8 mouse cellular contexts compared by ENCODE assay signal in the genomic region with DNA sequence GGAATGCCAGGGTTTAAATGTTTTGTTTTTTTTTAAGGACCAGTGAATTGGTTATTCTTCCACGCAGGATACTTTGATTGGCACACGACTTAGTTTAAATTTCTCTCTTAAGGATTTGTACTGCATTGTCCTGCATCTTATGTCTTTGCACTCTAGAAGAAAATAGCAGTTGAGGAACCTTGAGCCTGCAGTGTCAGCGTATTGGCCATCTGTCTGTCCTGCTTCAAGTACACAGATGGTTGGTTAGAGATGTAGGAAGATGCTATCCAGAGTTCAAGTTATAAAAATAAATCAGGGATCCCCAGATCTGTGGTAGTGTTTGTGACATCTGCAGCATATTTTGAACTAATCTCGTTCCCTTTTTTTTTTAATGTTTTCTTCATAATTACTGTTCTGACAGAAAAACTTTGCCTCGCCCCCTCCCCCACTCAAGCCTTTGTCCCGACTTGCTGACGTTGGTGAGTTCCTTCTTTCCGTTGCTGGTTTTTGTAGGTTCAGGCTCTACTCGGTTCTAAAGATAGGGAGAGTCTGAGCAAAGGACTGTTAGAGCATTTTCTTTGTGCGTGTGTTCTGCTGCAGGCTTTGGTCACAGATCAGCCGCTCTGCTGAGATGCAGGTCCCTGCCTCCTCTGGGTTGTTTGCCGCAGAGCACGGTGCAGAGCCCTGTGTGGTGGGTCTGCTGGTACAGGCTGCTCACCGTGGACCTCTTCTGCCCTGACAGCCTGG. TPM values are rescaled to one million over a fixed set of nuclear protein-coding genes. Genes with fewer than 3 reads are reported as not detected.
DNase-seq lines count a peak whose midpoint lies in the region; ATAC-seq and TF ChIP-seq lines count a peak whose summit lies in the region.

No protein-coding gene starts in this region.

- H3K27ac ChIP-seq in kidney, postnatal 0 days: no peak overlapping the region
- no peak overlapping the region for H3K27ac ChIP-seq in embryonic facial prominence, embryonic 15.5 days (replicated peaks)
- H3K27ac ChIP-seq in hindbrain, postnatal 0 days: no peak overlapping the region
- no peak overlapping the region for H3K27ac ChIP-seq in midbrain, embryonic 16.5 days (ENCODE audit: low read length)

- peak; percentile 29 for DNase-seq in kidney, postnatal 0 days (ENCODE audit: low spot score)
- no peak for DNase-seq in kidney, adult 11 months
- no peak for DNase-seq in G1E (ENCODE audit: low spot score)
- DNase-seq in hindbrain, postnatal 0 days (ENCODE audit: low spot score): peak; percentile 34
- no peak for DNase-seq in frontal cortex, postnatal 25 days (ENCODE audit: low spot score in 2 of 2)

- H3K4me1 ChIP-seq in kidney, postnatal 0 days (replicated peaks; ENCODE audit: insufficient read depth, low read length): peaks cover 14% of the 10 kb centered on the region; the same call in 1 of the 2 replicates
- peaks cover 48% of the 10 kb centered on the region for H3K4me1 ChIP-seq in G1E (ENCODE audit: insufficient read depth, low read depth, low read length)
- H3K4me1 ChIP-seq in embryonic facial prominence, embryonic 15.5 days: peaks cover 38% of the 10 kb centered on the region
- peaks cover 25% of the 10 kb centered on the region for H3K4me1 ChIP-seq in hindbrain, postnatal 0 days (ENCODE audit: insufficient read depth, low read length)
- peaks cover 28% of the 10 kb centered on the region for H3K4me1 ChIP-seq in midbrain, embryonic 16.5 days (ENCODE audit: control insufficient read depth, insufficient read depth, low read length)

- H3K4me3 ChIP-seq in kidney, postnatal 0 days (replicated peaks; ENCODE audit: low read depth, low read length): no peak overlapping the region
- H3K4me3 ChIP-seq in G1E (ENCODE audit: low read depth, low read length): peak overlapping the region; percentile 56; the same call in 1 of the 2 replicates
- H3K4me3 ChIP-seq in embryonic facial prominence, embryonic 15.5 days (replicated peaks): peak overlapping the region; percentile 8; the same call in 1 of the 2 replicates
- H3K4me3 ChIP-seq in hindbrain, postnatal 0 days (ENCODE audit: low read length): peak overlapping the region; percentile 98
- peak overlapping the region; percentile 91 for H3K4me3 ChIP-seq in midbrain, embryonic 16.5 days (ENCODE audit: low read depth, low read length)

- H3K9ac ChIP-seq in kidney, postnatal 0 days (ENCODE audit: low read depth, low read length): peak overlapping the region; percentile 24; the same call in 1 of the 2 replicates
- no peak overlapping the region for H3K9ac ChIP-seq in embryonic facial prominence, embryonic 15.5 days
- H3K9ac ChIP-seq in hindbrain, postnatal 0 days (replicated peaks; ENCODE audit: low read length): peak overlapping the region; percentile 99; the same call in 1 of the 2 replicates
- peak overlapping the region; percentile 59 for H3K9ac ChIP-seq in midbrain, embryonic 16.5 days (ENCODE audit: low read depth, low read length)

- H3K9me3 ChIP-seq in kidney, postnatal 0 days (replicated peaks; ENCODE audit: low read length): no peaks in the 10 kb centered on the region
- H3K9me3 ChIP-seq in G1E (replicated peaks): no peaks in the 10 kb centered on the region
- no peaks in the 10 kb centered on the region for H3K9me3 ChIP-seq in embryonic facial prominence, embryonic 15.5 days (replicated peaks)
- no peaks in the 10 kb centered on the region for H3K9me3 ChIP-seq in hindbrain, postnatal 0 days (ENCODE audit: low read length)
- no peaks in the 10 kb centered on the region for H3K9me3 ChIP-seq in midbrain, embryonic 16.5 days (replicated peaks; ENCODE audit: control insufficient read depth, low read length, poor library complexity, severe bottlenecking)

- H3K4me2 ChIP-seq in kidney, postnatal 0 days (ENCODE audit: low read length): peak overlapping the region; percentile 70
- peak overlapping the region; percentile 62; the same call in 1 of the 2 replicates for H3K4me2 ChIP-seq in embryonic facial prominence, embryonic 15.5 days (replicated peaks)
- H3K4me2 ChIP-seq in hindbrain, postnatal 0 days (ENCODE audit: low read depth, low read length): peak overlapping the region; percentile 79
- peak overlapping the region; percentile 74 for H3K4me2 ChIP-seq in midbrain, embryonic 16.5 days (ENCODE audit: low read length)

- WGBS in kidney, postnatal 0 days: 34% methylated on average over 14 of the region's 14 CpGs
- 30% methylated on average over 14 of the region's 14 CpGs for WGBS in embryonic facial prominence, embryonic 15.5 days
- 15% methylated on average over 14 of the region's 14 CpGs for WGBS in hindbrain, postnatal 0 days
- 20% methylated on average over 14 of the region's 14 CpGs for WGBS in midbrain, embryonic 16.5 days

- no peaks in the 10 kb centered on the region for H3K27me3 ChIP-seq in kidney, postnatal 0 days (ENCODE audit: insufficient read depth, low read length)
- H3K27me3 ChIP-seq in G1E (ENCODE audit: insufficient read depth, low read length): peaks cover 5% of the 10 kb centered on the region
- no peaks in the 10 kb centered on the region for H3K27me3 ChIP-seq in embryonic facial prominence, embryonic 15.5 days
- no peaks in the 10 kb centered on the region for H3K27me3 ChIP-seq in hindbrain, postnatal 0 days (ENCODE audit: insufficient read depth, low read length)
- H3K27me3 ChIP-seq in midbrain, embryonic 16.5 days (ENCODE audit: control insufficient read depth, insufficient read depth, low read depth, low read length): no peaks in the 10 kb centered on the region

- no peaks in the 10 kb centered on the region for H3K36me3 ChIP-seq in kidney, postnatal 0 days (ENCODE audit: insufficient read depth, low read length)
- H3K36me3 ChIP-seq in G1E (replicated peaks): peaks cover 29% of the 10 kb centered on the region
- no peaks in the 10 kb centered on the region for H3K36me3 ChIP-seq in embryonic facial prominence, embryonic 15.5 days
- no peaks in the 10 kb centered on the region for H3K36me3 ChIP-seq in hindbrain, postnatal 0 days (ENCODE audit: insufficient read depth, low read length)
- H3K36me3 ChIP-seq in midbrain, embryonic 16.5 days (ENCODE audit: control insufficient read depth, insufficient read depth, low read length): no peaks in the 10 kb centered on the region

- no peak for TF ChIP-seq CTCF in kidney, postnatal 0 days (IDR thresholded peaks at IDR 0.05; ENCODE audit: low read depth)
- no peak for TF ChIP-seq CTCF in G1E (IDR thresholded peaks at IDR 0.05; ENCODE audit: low read depth, low read length)
- no peak for TF ChIP-seq CTCF in hindbrain, postnatal 0 days (IDR thresholded peaks at IDR 0.05; ENCODE audit: low read depth)

- no peak for ATAC-seq in kidney, postnatal 0 days (replicated peaks; ENCODE audit: low FRiP score, low read depth)
- ATAC-seq in G1E (ENCODE audit: extremely low read depth, insufficient number of reproducible peaks, low FRiP score, poor library complexity, severe bottlenecking): no peak
- no peak for ATAC-seq in embryonic facial prominence, embryonic 15.5 days (ENCODE audit: insufficient number of reproducible peaks, low FRiP score, low TSS enrichment, low read depth)
- no peak for ATAC-seq in hindbrain, postnatal 0 days
- no peak for ATAC-seq in midbrain, embryonic 16.5 days
- ATAC-seq in erythroblast, adult 5-6 weeks (replicated peaks; ENCODE audit: low FRiP score, poor library complexity, severe bottlenecking): no peak

RNA-seq across cellular contexts. Expression of a gene that starts 2.2 kb away (rescaled TPM):
- polyA plus RNA-seq in kidney, postnatal 0 days (2015; fragmentation: Nextera tagmentation; extraction: Ambion mirVana): 4.9 and 5.7 TPM in 2 replicates
- total RNA-seq in G1E (2014; fragmentation: Nextera tagmentation) (33.4 and 36.8 TPM in 2 replicates), G1E (2017) (19.2 and 21.8 TPM in 2 replicates)
- polyA plus RNA-seq in G1E (2012): 3.2 and 4.4 TPM in 2 replicates
- polyA plus RNA-seq in embryonic facial prominence, embryonic 15.5 days (2015; fragmentation: Nextera tagmentation; extraction: Ambion mirVana): 11.2 and 11.5 TPM in 2 replicates
- 44.7 and 46.4 TPM in 2 replicates for total RNA-seq in hindbrain, postnatal 0 days (2014; rRNA removed)
- 11.9 and 12.1 TPM in 2 replicates for polyA plus RNA-seq in hindbrain, postnatal 0 days (2015; fragmentation: Nextera tagmentation; extraction: Ambion mirVana)
- 16.5 and 18.3 TPM in 2 replicates for polyA plus RNA-seq in midbrain, embryonic 16.5 days (2015; fragmentation: Nextera tagmentation; extraction: Ambion mirVana)
- total RNA-seq in erythroblast, adult 5-6 weeks (2015; ENCODE audit: low replicate concordance): 4.2 and 7.7 TPM in 2 replicates
- total RNA-seq in erythroblast, adult 5-6 weeks (2017; ENCODE audit: low replicate concordance): 2.6 and 4.2 TPM in 2 replicates

Comparison
In these comparisons a context has a peak if more than half of its experiments do, and no peak if none do; other contexts are left out.
1. DNase-seq: peak in kidney, postnatal 0 days (single experiment) and hindbrain, postnatal 0 days (single experiment); none in kidney, adult 11 months (single experiment), G1E (single experiment) and frontal cortex, postnatal 25 days (0 of 2).
2. Peak in every context shown above with its lines, with median percentiles within 50 percentile points of each other: H3K4me2 ChIP-seq.